8 mouse cellular contexts compared by ENCODE assay signal in genomic region chr11:95778831-95779251, GRCm38 (mm10). TPM values are rescaled to one million over a fixed set of nuclear protein-coding genes. Genes with fewer than 3 reads are reported as not detected.
DNase-seq lines count a peak whose midpoint lies in the region; ATAC-seq and TF ChIP-seq lines count a peak whose summit lies in the region.

No protein-coding gene starts in this region.

- no peak overlapping the region for H3K9ac ChIP-seq in ES-Bruce4 (ENCODE audit: low read depth, poor library complexity, severe bottlenecking)
- H3K9ac ChIP-seq in intestine, embryonic 16.5 days (ENCODE audit: low read depth, low read length), result no peak overlapping the region

- H3K4me3 ChIP-seq in kidney, adult 2 months (ENCODE audit: insufficient read depth, low read depth, low read length), result no peak overlapping the region
- no peak overlapping the region for H3K4me3 ChIP-seq in ES-Bruce4 (ENCODE audit: low read depth, low read length)
- H3K4me3 ChIP-seq in intestine, embryonic 16.5 days (ENCODE audit: low read length), result no peak overlapping the region

- no peak for TF ChIP-seq POLR2A in kidney, adult 2 months (IDR thresholded peaks at IDR 0.05; ENCODE audit: low read depth, low read length)
- TF ChIP-seq POLR2A in ES-Bruce4 (IDR thresholded peaks at IDR 0.05; ENCODE audit: insufficient read depth, low read length), result no peak

- TF ChIP-seq EP300 in ES-Bruce4 (IDR thresholded peaks at IDR 0.05; ENCODE audit: insufficient read depth, low read depth, low read length), result no peak

- H3K27me3 ChIP-seq in kidney, adult 2 months (replicated peaks; ENCODE audit: control insufficient read depth, insufficient read depth, low read length), result no peaks in the 10 kb centered on the region
- H3K27me3 ChIP-seq in ES-Bruce4 (ENCODE audit: control insufficient read depth, insufficient read depth, low read length, poor library complexity, severe bottlenecking), result no peaks in the 10 kb centered on the region
- H3K27me3 ChIP-seq in intestine, embryonic 16.5 days (replicated peaks; ENCODE audit: control insufficient read depth, insufficient read depth, low read length), result no peaks in the 10 kb centered on the region

- H3K4me2 ChIP-seq in intestine, embryonic 16.5 days (ENCODE audit: low read depth, low read length), result no peak overlapping the region

- H3K4me1 ChIP-seq in kidney, adult 2 months (ENCODE audit: control insufficient read depth, insufficient read depth, low read length), result no peaks in the 10 kb centered on the region; the same call in 1 of the 2 replicates
- no peaks in the 10 kb centered on the region for H3K4me1 ChIP-seq in ES-Bruce4 (ENCODE audit: control insufficient read depth, insufficient read depth, low read length)
- peaks cover 3% of the 10 kb centered on the region; the same call in 1 of the 2 replicates for H3K4me1 ChIP-seq in intestine, embryonic 16.5 days (ENCODE audit: control insufficient read depth, insufficient read depth, low read length)

- no peaks in the 10 kb centered on the region for H3K9me3 ChIP-seq in ES-Bruce4 (replicated peaks; ENCODE audit: control insufficient read depth, insufficient read depth, low read length, poor library complexity, severe bottlenecking)
- H3K9me3 ChIP-seq in intestine, embryonic 16.5 days (ENCODE audit: control insufficient read depth, low read length), result no peaks in the 10 kb centered on the region

- no peak for ATAC-seq in intestine, embryonic 16.5 days

- DNase-seq in kidney, adult 2 months, result peak; percentile 54
- DNase-seq in kidney, adult 18-20 months, result no peak
- peak; percentile 19 for DNase-seq in c-Kit-positive CD71-negative TER-119-negative erythroid progenitor cells, embryonic 14.5 days (ENCODE audit: low read depth)
- peak; percentile 66 for DNase-seq in lung, postnatal 4 days
- no peak for DNase-seq in right cerebral cortex, postnatal 36 days (ENCODE audit: low spot score in 2 of 2)
- DNase-seq in layer of hippocampus, postnatal 36 days, result no peak

- peak; percentile 31; the same call in 1 of the 2 replicates for TF ChIP-seq CTCF in kidney, adult 2 months (conservative IDR thresholded peaks at IDR 0.05; ENCODE audit: insufficient read depth, insufficient read length, low read depth, low read length)
- peak; percentile 42 for TF ChIP-seq CTCF in ES-Bruce4 (IDR thresholded peaks at IDR 0.05; ENCODE audit: low read depth, low read length)

- WGBS in kidney, adult 2 months, result 78% methylated on average over 4 of the region's 4 CpGs
- WGBS in intestine, embryonic 16.5 days, result 83% methylated on average over 4 of the region's 4 CpGs

- no peak overlapping the region for H3K27ac ChIP-seq in kidney, adult 2 months (ENCODE audit: insufficient read depth, low read depth, low read length)
- no peak overlapping the region for H3K27ac ChIP-seq in ES-Bruce4 (ENCODE audit: insufficient read depth, low read length)
- no peak overlapping the region for H3K27ac ChIP-seq in intestine, embryonic 16.5 days (ENCODE audit: low read length)

- H3K36me3 ChIP-seq in kidney, adult 2 months (ENCODE audit: control insufficient read depth, insufficient read depth, low read length), result no peaks in the 10 kb centered on the region
- no peaks in the 10 kb centered on the region for H3K36me3 ChIP-seq in ES-Bruce4 (ENCODE audit: control insufficient read depth, insufficient read depth, low read length, poor library complexity, severe bottlenecking)
- no peaks in the 10 kb centered on the region for H3K36me3 ChIP-seq in intestine, embryonic 16.5 days (ENCODE audit: control insufficient read depth, insufficient read depth, low read length)

RNA-seq across cellular contexts. Expression of gene Phospho1, which starts 45.5 kb away (rescaled TPM):
- 26.4 and 46.5 TPM in 2 replicates for polyA plus RNA-seq in kidney, adult 2 months (2012; rRNA removed)
- 5.8 and 6.5 TPM in 2 replicates for polyA plus RNA-seq in ES-Bruce4 (2011; ENCODE audit: insufficient read depth, insufficient read length, low read depth, missing spikeins)
- 10 to 100 TPM; 55.8 to 62.3 TPM for total RNA-seq in layer of hippocampus, postnatal 36 days (2021)
- 0.43 and 0.51 TPM in 2 replicates for polyA plus RNA-seq in intestine, embryonic 16.5 days (2015; fragmentation: Nextera tagmentation; extraction: Ambion mirVana)

RNA-seq across cellular contexts. Expression of gene B130006D01Rik, which starts 55.5 kb away (rescaled TPM):
- polyA plus RNA-seq in kidney, adult 2 months (2012; rRNA removed), result 0.03 and 0.07 TPM in 2 replicates
- polyA plus RNA-seq in ES-Bruce4 (2011; ENCODE audit: insufficient read depth, insufficient read length, low read depth, missing spikeins), result 2.3 and 3.9 TPM in 2 replicates
- total RNA-seq in layer of hippocampus, postnatal 36 days (2021), result 1 to 10 TPM; 1.5 to 1.9 TPM
- 0.78 and 0.92 TPM in 2 replicates for polyA plus RNA-seq in intestine, embryonic 16.5 days (2015; fragmentation: Nextera tagmentation; extraction: Ambion mirVana)

RNA-seq across cellular contexts. Expression of gene Gngt2, which starts 58.2 kb away (rescaled TPM):
- 8.0 and 10.3 TPM in 2 replicates for polyA plus RNA-seq in kidney, adult 2 months (2012; rRNA removed)
- polyA plus RNA-seq in ES-Bruce4 (2011; ENCODE audit: insufficient read depth, insufficient read length, low read depth, missing spikeins), result 7.9 and 9.4 TPM in 2 replicates
- 1 to 10 TPM; 3.1 to 4.7 TPM for total RNA-seq in layer of hippocampus, postnatal 36 days (2021)
- 17.3 and 17.4 TPM in 2 replicates for polyA plus RNA-seq in intestine, embryonic 16.5 days (2015; fragmentation: Nextera tagmentation; extraction: Ambion mirVana)

Comparison
In these comparisons a context has a peak if more than half of its experiments do, and no peak if none do; other contexts are left out.
1. DNase-seq: peak in kidney, adult 2 months (single experiment), c-Kit-positive CD71-negative TER-119-negative erythroid progenitor cells, embryonic 14.5 days (single experiment) and lung, postnatal 4 days (2 of 2); none in kidney, adult 18-20 months (single experiment), right cerebral cortex, postnatal 36 days (0 of 2) and layer of hippocampus, postnatal 36 days (0 of 2).